Mouse (Mus musculus) bone marrow macrophage, adult 2 months (primary cell): ENCODE measurements around the gene Ggct.

Experiments used
- CTCF ChIP-seq: IDR thresholded peaks from 2 replicates; pipeline ENCODE4 v1.5.1; 2012; ENCODE audit warnings: low read depth, mild to moderate bottlenecking, low read length, moderate library complexity
- POLR2A ChIP-seq: IDR thresholded peaks from 2 replicates; pipeline ENCODE4 v1.6.1; 2012; ENCODE audit warnings: mild to moderate bottlenecking, low read depth, low read length, borderline replicate concordance

GRCm38 (mm10) chr6:55016710-55017583 is 24.2 kb upstream of the Ggct start:
- peak; percentile 72 for TF ChIP-seq CTCF
- no peak for TF ChIP-seq POLR2A
